Mouse (Mus musculus) heart, adult 9 months (tissue): Measurements from ENCODE around the gene Smoc2.
A peak's percentile ranks its signal among the peaks of the same experiment; 100 is the strongest.

Experiments used
- DNase-seq, 2 experiments: peaks; one replicate each; pipeline ENCODE4 v3.0.0; 2022; ENCODE audit warnings: low spot score in 2 of 2

The Smoc2 gene

DNA sequence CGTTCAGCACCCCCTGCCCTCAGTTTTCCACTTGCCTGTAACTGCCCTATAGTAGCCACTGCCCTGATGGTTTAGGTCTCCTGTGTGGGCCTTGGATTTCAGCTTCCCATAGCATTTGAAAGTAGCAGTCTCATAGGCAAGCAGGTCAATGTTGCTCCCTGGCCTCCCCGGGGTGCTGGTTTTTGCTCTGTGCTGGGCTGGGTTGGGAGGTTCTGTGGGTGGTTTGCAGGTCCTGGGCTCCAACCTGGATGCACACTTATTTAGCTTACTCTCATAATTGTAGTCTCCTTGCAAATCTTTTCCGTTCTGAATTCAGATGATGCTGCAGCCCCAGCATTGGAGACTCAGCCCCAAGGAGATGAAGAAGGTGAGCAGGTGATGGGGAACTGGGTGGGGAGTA lies 67.6 kb downstream of the Smoc2 start:
- no peak for DNase-seq

DNA sequence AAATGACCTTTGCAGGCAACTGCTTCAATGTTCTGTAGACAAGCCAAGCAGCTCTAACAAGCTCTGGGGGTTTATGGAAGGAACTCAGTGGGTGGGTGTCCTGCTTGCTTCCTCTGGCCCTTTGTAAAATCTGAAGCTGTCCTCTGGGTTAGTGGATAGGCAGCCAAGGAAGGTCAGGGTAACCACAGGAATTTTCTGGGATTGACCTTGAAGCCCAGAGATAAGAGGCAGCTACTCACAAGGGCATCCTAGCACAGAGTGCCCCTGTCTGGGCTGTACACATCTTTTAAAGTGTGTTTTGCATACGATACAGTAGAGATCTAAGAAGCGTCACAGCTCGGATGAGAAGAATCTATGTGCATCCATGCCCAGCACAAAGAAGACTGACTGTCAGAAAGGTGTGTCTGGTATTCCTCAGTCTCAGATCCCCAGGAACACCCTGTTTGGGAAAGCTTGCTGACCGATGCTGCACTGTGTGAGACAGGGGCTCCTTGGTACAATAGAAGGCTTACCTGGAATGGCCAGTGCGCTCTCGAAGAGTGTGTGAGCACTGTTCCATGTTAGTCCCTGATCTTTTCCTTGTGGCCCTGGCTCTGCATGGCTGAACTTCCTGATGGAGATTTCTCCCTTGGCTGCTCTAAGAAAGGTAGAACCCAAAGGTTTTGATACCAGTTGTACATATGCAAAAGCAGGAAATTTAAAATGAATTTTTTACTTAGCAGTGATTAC lies 69.9 kb downstream of the Smoc2 start:
- DNase-seq = no peak

DNA sequence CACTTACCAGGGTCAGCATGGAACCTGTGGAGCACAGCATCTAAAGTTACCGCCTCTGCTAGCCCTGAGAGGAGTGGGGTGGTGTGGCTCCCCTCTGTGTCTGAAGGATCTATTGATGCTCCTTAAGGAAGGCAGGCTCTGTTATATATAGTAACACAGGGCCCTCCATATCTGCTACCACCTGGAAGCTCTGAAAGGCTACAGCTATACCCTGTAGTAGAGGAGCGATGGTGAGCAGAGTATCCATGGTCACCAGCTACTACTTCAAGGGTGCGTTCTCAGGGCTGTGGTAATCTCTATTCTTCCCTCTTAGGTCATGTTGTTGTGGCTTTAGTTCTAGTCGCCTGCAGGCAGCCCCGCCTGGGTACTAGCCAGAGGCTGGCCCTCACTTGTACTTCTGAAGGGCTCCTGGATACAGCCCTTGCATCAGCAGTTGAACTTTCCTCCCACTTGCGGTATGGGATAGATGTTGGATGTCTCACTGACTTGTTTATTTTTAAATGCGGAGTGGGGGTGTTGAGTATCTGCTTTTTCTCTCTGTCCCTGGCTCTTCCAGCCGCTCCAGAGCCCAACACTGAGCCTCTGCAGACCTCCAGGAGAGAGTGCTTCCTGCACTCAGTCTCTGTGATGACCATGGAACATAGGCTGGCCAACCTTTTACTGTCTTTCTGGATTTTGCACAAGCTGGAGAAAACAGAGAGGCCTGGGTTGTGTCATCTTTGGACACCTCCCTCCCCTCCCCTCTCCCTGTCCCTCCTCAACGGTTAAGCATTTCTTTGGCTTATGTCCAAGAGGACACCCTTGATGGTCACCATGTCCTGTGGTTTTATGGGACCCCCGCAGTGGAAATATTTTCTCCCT lies 74.1 kb downstream of the Smoc2 start:
- no peak for DNase-seq

DNA sequence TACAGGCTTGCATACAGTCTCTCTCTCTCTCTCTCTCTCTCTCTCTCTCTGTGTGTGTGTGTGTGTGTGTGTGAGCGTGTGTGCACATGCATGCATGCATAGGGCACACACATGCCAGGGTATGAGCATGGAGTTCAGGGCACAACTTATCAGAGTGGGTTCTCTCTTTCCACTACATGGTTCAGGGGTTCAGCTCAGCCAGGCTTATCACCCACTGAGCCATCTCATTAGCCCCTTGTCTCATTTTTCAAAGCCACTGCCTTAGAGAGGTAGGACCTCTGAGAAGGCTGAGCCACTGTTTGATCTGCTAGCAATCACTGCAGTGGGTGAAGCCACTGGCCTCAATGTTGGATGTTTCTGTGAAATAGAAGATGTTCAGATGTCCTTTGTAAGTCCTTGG lies 82.2 kb downstream of the Smoc2 start:
- DNase-seq = no peak

DNA sequence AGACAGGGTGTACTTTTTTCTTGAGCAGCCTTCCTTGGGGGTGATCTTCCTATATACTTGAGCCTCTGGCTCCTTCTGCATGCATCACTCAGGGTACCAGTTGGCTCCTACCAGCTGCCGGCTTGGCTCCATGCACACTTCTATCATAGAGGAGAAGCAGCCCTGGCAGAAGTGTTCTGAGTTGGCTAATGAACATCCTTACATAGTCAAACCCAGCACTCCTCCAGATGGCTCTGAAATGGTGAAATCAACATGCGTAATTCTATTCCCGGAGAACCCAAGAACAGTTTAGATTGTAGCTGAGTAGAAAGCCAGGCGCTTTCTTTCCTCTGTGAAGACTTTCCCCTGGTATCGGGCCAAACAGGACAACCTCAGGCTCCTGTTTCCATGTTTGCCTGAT lies 91.2 kb downstream of the Smoc2 start:
- DNase-seq = peak; percentile 7 to 11

DNA sequence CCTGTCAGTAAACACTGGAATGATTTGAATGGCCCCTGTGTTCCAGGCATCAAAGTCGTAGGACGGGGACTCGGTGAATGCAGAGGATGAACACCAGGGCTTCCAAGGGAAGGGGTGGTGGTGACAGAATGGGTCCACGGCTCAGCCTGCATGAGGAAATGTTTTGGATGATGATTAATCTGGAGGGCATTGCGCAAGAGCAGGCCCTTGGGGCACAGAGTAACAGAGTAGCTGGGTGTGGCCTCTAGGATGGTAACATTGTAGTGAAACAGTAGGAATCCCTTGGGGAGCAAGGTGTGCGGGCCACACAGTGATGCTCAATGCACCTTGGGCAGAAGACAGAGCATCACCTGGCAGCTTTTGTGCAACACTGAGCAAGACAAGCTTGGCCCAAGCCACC lies 92.3 kb downstream of the Smoc2 start:
- DNase-seq = peak; percentile 29 to 60

GRCm38 (mm10) chr17:14372324-14373145 lies 93.2 kb downstream of the Smoc2 start:
- no peak for DNase-seq

- no peak for DNase-seq
These were observed 99.6 kb downstream of the Smoc2 start for GRCm38 (mm10) chr17:14378692-14379446.

- DNase-seq = no peak
These were observed 100.2 kb downstream of the Smoc2 start for GRCm38 (mm10) chr17:14379518-14379917.

GRCm38 (mm10) chr17:14379966-14380365 lies 100.7 kb downstream of the Smoc2 start:
- DNase-seq = no peak

DNA sequence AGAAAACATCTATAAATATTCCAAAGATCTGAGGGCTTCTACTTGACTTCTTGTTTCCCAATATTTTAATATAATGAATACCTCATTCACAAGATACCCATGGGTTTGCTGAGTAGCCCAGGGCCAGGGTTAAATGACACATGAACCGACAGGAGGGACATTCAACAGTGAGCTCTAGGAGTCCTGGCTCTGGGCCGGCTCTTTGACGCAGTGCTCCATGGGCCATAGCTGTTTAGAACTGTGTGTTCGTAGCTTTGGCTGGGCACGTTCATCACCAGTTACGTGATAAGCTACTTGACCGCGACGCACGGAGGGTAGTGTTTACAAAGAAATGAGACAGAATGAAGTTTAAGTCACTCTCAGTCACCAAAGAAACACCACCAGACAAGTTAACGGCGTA lies 101.2 kb downstream of the Smoc2 start:
- DNase-seq = no peak

DNA sequence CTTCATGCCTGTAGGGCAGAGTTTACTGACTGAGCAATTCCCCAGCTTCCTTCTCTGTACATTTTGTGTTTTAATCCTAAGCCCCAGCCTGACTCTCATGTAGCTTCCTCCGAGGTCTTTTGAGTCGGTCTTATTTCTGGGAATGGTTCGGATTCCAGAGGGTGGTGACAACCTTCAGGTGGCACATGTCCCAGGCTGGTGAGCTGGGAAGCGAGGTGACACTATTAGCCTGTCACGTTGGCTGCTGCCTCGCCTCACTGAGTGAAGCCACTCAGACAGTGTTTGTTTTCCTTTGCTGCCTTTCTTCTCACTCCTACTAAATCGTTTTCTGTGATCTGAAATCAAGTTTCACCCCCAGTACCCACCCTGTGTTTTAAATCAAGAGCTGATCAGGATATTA lies 102.2 kb downstream of the Smoc2 start:
- no peak for DNase-seq

DNA sequence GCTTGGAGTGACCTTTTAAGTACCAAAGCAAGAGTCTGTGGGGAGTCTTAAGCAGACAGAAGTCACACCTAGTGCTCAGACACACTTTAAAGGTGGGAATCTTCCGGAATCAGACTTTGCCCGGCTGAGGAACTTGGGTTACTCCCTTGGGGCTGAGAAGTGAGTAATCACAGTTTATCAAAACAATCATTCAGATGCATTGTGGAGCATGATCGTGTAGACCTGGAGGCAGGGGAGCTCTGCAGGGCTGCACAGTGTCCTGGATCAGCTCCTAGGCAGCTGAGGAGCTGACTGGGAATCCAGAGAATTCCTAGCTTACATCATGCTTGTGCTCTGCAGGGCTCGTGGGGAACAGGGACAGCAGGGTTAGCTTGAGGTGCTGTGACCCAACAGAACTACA lies 104.7 kb downstream of the Smoc2 start:
- no peak for DNase-seq

GRCm38 (mm10) chr17:14384980-14385379 lies 105.7 kb downstream of the Smoc2 start:
- DNase-seq = peak; percentile 31 to 57

DNA sequence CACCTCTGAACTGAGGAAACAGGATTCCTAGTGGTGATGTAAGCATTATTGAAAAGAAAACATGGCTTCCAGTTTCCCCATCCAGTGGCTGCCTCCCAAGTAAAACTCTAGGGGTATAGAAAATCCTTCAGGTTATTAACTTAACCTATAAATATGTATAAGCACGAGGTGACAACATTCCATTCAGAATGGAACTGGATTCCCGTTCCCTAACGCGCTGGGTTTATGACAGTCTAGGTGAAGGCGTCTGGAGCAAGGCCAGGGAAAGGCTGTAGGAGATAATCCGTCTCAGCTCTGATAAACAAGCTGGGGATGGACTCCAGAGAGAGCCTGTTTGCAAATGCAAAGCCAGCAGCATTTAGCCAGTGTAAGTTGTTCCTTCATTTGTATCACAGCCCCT lies 108.0 kb downstream of the Smoc2 start:
- DNase-seq = no peak

DNA sequence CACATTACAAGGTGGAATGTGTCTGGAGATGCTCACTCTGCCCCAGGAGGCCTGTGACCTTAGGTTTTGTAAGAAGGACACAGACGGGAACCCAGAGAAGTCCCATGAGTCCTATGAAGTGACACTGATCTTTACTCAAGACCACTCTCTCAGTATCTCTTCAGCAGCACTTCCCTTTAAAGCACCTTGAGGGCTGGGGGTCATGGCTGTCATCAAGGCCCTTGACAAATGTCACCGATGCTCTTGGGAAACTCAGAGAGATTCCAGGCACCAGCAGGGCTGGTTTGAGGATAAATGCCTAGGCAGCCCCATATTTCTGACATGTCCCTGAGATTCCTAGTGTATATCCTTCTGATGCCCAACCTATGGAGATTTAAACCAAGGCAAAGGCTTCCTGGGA lies 113.1 kb downstream of the Smoc2 start:
- DNase-seq = no peak

DNA sequence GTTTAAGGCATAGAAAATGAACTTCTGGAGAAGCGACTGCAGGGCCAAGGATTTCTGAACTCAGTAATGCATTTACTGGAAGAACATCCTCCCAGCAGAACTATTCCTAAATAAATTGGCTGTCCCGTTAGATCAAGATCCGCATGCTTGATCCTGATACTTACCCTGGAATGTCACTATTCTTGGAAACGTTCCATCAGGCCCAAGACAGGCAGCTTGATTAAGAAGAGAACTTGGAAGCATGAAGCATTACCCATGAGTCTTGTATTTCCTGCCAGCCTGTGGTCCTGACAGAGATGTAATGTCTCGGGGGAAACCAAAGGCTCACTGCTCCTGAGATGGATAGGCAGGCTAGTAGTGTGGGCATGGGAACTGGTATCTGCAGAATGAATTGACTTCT lies 115.6 kb downstream of the Smoc2 start:
- no peak for DNase-seq

DNA sequence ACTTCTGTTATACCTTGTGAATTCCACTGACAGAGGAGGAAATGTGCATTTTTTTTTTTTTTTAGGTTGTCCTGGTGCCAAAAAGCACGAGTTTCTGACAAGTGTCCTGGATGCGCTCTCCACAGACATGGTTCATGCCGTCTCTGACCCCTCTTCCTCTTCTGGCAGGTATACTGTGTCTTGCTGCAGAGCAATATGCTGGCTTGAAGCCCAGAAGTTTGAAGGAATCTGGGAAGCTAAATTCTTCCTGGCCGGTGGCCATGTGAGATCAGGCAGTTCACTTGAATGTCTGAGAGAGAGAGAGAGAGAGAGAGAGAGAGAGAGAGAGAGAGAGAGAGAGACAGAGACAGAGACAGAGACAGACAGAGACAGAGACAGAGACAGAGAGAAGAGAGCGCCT lies 118.2 kb downstream of the Smoc2 start:
- peak; percentile 27 to 50 for DNase-seq

- DNase-seq = no peak
These were observed 119.5 kb downstream of the Smoc2 start for GRCm38 (mm10) chr17:14398650-14399424.

DNA sequence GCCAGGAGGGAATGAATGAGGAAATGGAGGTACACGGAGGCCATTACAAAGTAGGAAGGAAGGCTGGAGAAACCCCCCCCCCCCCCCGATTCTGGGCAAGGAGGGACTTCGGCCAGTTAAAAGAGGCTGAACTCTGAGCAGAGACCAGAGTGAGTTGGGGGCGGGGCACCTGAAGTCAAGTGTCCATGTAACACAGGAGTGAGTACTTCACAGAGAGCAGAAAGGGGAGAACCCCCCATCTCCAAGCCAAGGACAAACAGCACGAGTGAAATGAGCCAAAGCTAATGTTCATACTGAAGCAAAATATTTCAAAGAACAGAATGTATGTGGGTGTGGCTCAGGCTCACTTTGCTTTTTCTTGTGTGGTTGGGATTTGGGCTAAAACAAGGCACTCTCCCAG lies 121.7 kb downstream of the Smoc2 start:
- DNase-seq = no peak

GRCm38 (mm10) chr17:14407874-14408273 lies 128.6 kb downstream of the Smoc2 start:
- DNase-seq = peak in 1 of 2 experiments; percentile 7
